Mouse (Mus musculus) B cell, adult 67 days (primary cell): ENCODE results near the gene Elfn1. TPM values are rescaled to one million over a fixed set of nuclear protein-coding genes. Genes with fewer than 3 reads are reported as not detected.

Experiments used
- total RNA-seq, 2 experiments: library from RNA; stranded (reverse); gene quantifications; 4 replicates each; pipeline ENCODE4 v1.2.4; 2023

The Elfn1 gene
- not detected for total RNA-seq

DNA sequence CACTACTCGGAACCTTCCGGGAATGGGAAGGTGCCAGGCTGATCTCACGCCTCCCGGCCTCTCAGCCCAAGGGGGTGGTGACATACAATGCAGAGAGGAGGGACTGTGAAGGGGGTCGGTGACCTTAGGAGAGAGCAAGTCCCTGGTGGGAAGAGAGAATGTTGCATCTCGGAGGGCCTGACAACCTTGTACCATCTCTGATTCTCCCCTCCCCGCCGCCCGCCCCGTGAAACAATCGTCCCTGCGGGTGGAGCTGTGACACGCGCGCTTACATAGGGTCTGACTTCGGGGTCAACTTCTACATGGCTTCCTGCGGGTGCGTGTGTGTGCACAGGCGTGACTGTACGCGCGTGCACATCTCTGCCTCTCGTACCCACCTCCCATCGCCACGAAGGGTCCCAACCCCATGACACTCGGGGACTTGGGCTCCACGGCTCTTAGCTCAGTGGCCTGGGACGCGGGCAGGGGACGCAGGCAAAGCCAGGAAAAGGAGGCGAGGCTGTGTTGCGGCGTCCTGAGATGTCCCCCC, at the start of gene Elfn1:
TSS of gene Elfn1 (plus strand) at position 230 of the 529 bp plus-strand sequence.

Other genes with a start within 250 kb of the Elfn1 start
- gene Micall2, start 171.6 kb upstream of the Elfn1 start, total RNA-seq, result not detected
- 100 to 1,000 TPM; 119 TPM for gene Ints1, start 132.3 kb upstream of the Elfn1 start, total RNA-seq
- gene Mafk, start 116.4 kb upstream of the Elfn1 start, total RNA-seq, result 100 to 1,000 TPM; 252 to 291 TPM
- gene Tmem184a, start 88.0 kb upstream of the Elfn1 start, total RNA-seq, result not detected
- not detected for gene Gm26938, start 81.5 kb upstream of the Elfn1 start, total RNA-seq
- 10 to 100 TPM; 15.4 to 17.7 TPM for gene Psmg3, start 81.1 kb upstream of the Elfn1 start, total RNA-seq